Mouse (Mus musculus): Measurements from ENCODE around the gene Itfg1.

DNA sequence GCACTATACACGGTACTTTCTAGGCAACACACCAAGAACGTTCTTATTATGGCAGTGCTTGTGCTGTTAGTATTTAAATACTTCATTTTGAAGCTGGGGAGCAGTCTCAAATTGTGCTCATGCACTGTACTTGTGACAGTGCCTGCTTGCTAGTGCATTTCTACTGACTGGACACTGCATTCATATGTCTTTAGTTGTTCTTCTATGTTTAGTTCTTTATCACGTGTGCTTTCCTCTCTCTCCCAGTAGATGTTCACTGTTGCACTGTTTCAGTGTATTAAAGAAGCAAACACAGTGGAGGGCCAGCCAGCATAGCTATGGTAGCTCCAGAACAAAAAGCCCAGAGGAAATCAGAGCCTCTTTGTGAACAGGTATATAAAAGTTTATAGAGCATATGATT lies 110.2 kb downstream of the Itfg1 start:
- TF ChIP-seq POLR2A (IDR thresholded peaks at IDR 0.05; ENCODE audit: borderline replicate concordance, extremely low read depth, low read depth, low read length) (no peak), CTCF (IDR thresholded peaks at IDR 0.05; ENCODE audit: insufficient read depth, low read length) (no peak)
